Mouse (Mus musculus) cerebellum, adult (tissue): ENCODE measurements around the gene Obscn.
A peak's percentile ranks its signal among the peaks of the same experiment; 100 is the strongest.

Experiments
- ATAC-seq: cut with Nextera tagmentation; 2 replicates; pipeline ENCODE4 v1.9.2; 2017; ENCODE audit warnings: mild to moderate bottlenecking, moderate library complexity, mixed read lengths; ENCODE audit not compliant: insufficient number of reproducible peaks, low FRiP score, low TSS enrichment

The Obscn gene

DNA sequence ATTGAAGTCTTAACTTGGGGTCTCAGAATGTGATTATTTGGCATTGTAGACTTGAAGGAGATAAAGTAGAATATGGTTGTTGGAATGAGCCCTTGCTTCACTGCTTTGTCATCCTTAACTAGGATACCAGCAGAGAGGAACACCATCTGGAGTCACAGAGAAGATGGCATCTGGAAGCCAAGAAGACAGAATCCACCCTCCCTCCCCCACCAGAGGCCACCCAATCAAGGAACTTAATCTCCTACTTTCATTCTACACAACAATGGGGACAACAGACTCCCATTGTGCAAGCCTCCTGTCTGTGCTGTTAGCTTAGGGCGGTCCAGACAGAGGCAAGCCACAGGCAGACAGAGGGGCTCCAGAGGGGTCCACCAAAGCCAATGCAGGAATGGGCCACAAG lies 67.8 kb downstream of the Obscn start:
- ATAC-seq = no peak

DNA sequence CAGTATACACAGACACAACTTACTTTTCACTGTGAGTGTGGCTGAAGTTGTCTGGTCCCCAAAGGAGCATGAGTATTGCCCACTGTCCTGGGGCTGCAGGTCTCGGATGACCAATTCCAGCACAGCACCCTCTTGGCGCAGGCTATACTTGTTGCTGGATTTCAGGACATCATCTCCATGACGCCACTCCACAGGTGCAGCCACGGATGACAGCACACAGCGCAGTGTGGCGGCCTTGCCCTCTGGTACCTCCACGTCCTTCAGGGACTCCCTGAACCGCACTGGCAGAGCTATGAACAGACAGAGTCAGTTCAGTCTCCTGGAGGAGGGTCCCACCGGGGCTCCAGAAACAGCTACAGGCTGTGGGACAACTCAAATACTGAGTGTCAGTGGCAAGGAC lies 68.3 kb downstream of the Obscn start:
- ATAC-seq = no peak

DNA sequence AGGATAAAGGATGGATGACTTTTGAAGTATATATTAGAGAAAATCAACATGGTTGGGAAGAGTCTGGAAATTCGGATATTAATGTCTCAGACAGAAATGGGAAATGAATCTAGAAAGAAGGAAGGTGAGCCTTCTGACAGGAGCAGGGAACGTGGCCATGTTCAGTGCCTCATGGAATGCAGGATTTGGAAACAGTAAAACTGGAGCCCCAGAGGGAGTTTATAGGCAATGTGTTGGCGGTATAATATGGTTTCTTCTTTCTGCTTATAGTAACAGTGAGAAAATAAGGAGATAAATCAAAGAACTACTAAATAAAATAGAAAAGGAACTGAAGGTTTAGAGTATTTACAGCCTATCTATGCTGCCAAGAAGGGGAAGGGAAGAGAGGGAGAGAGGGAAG lies 78.2 kb downstream of the Obscn start:
- no peak for ATAC-seq

DNA sequence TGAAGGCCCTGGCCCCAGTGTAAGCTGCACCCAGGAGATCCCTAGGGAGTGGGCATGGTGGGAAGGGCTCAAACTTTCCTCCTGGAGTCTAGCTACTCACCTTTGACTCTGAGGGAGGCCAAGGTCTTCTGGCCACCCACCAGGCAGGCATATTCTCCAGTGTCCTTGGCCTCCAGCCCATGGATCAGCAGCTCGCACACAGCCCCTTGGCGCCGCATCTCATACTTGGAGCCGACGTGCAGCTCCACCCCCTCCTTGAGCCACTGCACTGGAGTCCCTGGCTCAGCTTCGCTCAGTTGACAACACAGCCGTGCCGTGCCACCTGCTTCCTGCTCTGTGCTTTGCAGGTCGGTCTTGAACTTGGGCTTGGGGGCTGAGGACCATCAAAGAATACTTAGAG lies 85.2 kb downstream of the Obscn start:
- no peak for ATAC-seq

DNA sequence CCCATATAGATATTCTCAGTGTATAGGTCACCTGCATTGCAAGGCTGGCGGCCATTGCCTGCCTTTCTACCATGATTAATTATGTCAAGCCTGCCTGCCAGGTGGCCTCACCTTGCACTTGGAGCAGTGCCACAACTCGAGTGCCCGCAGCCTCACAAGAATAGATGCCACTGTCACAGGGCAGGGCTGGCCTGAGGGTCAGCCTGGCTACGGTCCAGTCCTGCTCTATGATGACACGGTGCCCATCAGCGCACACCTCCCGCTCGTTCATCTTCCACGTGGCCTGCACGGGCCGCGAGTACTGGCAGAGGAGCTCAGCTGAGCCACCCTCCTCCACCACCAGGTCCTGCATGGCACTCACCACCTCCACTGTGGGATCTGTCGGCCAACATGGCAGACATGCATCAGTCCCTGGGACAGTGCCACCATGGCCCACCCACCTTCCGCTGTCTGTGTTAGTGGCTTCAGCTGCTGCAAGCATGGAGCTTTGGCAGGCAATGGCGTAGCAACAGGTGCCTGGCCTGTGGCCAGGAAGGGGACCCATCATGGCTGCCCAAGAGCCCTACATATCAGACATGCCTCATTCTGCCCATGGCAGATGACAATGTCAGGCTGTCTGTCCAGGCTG lies 91.4 kb downstream of the Obscn start:
- ATAC-seq = no peak

DNA sequence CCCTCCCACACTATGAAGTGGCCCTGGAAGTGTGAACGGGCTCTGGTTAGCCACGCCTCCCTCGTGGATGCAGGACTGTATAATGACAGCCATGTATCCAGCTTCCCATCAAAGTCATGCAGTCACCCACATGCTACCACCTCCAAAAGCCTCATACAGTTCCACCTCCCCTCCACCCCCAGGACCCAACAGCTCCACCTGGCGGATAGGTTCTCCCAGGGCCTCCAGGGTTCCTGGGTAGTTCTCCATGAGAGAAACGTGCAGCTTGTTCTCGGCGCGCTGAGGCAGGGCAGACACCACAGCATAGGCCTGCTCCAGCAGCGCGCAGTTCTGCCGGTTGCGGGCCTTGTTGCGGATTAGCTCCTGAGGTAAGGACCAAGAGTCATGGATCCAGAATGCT lies 107.2 kb downstream of the Obscn start:
- ATAC-seq = no peak

DNA sequence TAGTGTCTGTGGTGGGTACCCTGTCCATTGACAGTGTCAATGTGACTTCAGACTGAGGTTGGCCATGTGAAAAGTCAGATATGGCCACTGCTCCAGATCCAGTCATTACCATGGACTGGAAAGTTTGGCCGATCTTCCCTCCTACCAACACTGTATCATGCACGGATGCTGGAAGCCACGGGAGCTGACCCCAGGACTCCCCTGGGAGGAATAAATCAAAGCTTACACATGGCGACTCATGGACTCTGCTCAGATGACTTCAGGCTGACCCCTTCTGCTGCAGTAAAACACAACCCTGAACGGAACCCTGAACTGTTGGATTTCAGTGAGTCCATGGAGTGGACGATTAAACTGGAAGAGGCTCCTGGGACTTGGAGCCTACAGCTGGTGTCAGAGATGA lies 109.8 kb downstream of the Obscn start:
- no peak for ATAC-seq

DNA sequence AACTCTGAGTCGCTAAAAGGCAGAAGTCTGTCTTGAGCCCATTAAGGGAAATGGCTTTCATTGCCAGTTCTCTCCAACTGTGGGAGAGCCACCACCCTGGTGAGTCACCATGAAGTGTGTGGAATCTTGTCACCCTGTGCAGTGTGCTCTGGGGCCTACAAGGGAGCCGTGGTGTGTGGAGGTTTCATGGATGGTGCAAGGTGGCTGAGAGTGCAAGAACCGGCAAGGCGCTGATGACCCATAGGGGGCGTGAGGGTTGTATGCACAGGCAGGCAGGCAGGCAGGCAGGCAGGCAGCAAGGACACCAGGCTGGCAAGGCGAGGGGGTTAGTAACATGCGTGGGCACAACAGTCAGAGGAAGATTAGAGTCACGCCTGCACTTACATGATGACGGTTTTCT lies 121.2 kb downstream of the Obscn start:
- ATAC-seq = no peak

DNA sequence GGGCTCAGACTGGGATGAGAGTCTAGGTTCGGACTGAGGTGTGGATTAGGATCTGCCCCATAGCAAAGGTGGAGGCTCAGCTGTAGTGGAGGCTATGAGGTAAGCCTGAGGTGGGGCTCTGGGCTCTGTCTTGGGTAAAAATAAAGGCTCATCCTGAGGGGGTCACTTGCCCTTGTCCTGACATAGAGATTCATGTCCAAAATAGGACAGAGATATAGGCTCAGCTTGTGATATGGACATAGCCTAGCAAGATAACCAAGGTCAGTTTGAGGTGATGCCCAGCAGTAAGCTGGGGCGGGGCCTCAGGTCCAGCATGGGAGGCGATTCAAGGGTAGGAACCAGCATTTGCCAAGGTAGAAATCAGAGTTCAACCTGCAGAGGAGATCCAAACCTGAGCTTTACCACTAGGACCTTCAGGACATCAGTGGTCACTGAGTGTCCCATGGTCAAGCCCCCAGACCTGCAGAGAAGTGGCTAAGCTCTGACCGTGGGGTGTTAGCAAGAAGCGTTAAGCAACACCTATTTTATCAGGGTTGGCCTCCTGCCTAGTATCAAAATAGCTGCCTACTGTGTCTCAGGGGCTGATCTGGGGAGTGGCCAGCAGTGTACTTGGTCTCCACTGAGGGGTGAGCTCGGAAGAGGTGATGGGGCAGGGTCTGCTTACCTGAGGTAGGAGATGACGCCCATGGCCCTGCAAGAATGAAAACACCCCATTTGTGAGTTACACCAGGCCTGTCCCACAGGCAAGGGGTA lies 133.7 kb downstream of the Obscn start:
- ATAC-seq = no peak

DNA sequence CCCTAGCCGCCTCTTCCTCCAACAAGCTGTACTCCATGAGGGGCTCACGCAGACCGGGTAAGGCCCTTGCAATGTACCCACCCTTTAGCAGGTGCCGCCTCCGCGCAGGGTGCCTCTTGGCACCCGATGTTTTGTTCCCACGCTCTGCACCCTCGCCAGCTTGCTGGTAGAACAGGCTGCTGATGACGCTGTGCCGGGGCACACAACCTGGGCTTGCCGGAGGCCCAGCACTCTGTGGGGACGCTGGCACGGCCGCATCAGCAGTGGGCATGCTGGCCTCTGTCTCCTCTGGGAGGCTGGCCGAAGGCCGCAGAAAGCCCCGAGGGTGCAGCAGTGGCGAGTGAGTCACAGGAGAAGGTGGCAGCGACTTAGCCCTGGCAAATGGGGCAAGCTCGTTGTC lies 135.6 kb downstream of the Obscn start:
- no peak for ATAC-seq

DNA sequence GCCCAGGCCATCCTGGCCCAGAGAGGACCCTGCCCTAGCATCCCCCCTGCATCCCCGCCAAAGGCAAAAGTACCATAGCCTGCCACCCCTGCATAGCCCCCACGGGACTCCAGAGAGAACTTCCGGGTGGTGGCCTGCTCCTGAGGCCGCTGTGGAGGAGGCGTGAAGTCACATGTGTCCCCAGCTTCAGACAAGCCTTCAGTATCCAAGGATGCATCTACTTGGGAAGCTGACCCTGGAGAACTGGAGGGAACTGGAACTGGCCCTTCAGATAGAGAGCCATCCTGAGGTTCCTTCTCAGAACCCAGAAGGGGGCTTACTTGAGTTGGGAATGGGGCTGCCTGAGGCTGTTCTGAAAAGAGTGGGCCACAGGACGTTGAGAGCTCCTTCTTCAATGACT lies 136.4 kb downstream of the Obscn start:
- no peak for ATAC-seq

DNA sequence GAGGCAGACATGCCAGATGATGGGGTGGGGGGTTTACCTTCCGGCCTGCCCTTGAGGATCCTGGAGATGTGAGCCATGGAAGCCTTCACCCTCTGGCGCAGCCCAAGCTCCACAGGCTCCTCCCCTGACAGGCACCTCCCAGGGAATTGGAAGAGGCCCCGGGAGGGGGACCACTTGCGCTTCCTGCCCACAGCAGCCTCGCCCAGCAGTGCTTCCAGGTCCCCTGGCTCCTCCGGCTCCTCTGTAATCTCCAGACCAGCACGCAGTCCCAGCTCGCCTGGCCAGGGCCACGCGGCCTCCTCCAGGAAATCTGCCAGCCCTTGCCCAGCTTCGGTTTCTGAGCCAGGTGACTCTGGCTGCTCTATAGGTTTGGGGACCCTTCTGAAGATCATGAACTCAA lies 137.0 kb downstream of the Obscn start:
- no peak for ATAC-seq

DNA sequence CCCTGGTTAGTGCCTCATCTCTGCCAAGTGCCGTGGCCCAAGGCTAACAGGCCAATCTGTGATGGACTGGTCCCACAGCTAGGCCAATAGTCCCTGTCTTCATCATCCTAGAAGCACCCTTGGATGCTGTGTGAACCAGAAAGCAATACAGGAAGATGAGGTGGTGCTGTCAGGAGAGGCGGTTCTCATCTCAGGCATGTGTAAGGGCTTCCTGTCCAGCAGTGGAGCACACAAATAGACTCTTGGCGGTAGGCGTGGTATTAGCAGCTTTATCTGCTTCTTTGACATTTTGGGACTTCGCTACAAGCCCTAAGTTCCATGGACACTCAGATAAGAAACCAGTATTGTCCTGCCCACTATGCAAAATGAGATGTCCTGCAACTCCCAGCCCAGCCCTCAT lies 138.7 kb downstream of the Obscn start:
- no peak for ATAC-seq

DNA sequence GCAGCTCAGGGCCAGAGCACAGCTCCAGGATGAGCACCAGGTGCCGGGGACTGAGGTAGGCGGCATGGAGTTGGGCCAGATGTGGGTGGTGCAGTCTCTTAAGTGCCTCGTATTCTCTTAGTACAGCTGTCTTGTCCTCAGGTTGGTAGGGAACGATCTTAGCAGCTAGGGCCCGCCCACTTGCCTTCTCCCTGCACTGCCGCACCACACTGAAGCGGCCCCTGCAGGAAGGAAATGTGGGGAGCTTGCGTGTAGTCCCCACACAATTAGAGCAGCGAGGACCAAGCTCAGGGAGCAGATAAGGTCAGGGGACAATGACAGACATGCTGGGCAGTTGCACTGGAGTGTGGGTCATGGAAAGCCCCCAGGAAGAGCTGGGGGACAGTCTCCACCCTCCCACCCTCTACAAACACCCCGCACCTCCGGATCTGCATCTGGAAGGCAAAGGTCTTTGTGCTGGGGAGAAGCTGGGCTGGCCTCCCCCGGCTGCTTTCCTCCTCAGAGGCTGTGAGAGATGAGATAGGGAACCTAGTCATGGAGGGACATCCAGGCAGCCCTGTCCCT lies 140.3 kb downstream of the Obscn start:
- ATAC-seq = no peak

DNA sequence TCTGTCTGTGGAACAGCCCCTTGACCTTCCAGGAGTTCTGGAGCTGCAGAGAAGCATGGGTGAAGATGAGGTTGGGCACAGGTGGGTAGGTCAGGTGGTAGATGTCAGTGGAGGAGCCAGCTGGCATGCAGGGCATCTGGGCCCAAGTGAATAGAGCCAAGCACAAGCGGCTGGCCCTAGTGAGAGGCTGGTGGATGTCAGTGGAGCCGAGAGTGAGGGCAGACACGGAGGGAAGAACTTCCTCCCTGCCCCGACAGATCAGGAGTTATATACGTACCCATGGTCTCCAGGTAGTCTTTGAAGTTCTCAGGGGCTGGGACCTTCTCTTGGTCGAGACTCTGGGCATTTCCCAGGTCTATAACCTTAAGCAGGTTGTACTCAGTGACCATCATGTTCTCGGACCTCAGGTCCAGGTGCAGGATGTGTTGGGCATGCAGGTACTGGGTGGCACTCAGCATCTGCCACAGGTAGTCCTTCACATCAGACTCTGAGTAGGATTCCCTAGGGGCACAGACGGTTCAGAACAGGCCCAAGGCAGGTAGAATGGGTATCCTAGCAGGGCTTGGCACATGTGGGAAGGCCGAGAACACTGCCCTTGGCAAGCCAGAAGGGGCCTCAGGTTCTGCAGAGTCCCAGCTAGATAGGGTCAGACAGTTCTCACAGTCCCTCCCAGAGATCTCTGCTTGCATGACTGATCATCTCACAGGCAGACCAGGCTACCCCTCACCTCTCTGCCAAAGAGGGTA lies 141.0 kb downstream of the Obscn start:
- ATAC-seq = no peak

DNA sequence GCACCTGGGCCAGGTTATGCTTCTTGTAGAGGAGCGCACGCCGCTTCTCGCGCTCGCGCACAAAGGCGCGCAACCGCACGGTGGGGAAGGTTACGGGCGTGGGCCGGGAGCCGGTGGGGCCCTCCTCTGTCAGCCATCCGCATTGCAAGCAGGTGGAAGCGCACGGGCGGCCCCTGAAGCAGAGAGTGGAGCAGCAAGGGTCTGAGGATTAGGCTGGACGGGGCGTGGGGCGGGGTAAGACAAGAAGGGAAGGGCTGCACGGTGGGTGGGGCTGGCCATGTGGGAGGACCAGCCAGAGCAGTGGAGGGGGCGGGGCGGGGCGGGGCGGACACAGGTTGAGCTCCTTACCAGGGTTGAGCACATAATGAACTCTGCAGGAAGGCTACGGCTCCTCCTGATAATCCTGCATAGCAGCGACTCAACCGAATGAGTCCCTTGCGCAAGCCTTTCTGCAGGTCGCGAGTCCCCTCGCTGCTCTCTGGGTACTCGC lies 141.8 kb downstream of the Obscn start:
- ATAC-seq = peak; percentile 64; the same call in 1 of the 2 replicates

DNA sequence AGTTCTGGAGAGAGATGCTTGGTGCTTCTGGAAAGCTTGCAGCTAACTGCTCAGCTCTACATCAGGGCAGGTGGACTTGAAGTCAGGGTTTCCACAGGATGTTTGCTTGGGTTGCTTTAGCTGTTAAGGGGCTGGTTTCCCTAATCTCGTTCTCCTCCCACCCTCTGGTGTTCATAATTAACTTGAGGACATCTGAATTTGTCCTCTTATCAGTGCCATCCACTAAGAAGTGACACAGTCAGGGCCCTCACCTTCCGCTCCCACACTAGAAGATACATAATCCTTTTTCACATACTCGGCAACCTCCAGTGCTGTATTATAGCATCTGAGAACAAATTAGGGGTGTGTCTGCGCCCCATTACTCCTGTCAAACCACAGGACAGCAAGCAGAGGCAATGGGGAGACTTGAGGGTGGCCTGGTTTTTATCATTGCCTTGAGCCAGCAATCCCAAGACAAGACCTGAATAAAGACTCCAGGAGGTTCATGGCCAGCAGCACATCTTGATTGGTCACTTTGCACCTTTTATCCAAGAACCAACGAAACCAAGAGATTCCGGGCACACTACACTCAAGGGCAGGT lies 143.0 kb downstream of the Obscn start:
- ATAC-seq = no peak

DNA sequence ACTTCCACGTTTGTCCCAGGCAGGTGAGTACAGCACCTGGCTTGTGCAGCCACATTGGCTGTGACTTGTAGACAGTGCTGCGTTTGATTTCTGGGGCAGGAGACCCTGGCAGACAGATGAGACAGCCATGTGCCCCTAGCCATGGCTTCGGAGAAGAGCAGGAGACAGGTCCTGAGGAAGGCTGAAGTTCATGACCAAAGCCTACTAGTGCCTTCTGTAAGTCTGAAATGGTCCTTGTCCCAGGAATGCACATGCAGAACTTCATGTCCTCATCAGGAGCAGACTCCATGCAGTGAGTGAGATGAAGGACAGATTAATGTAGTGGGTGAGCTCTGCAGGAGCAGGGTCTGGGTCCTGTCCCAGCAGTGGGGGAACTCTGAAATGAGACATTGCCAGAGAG lies 144.3 kb downstream of the Obscn start:
- no peak for ATAC-seq

DNA sequence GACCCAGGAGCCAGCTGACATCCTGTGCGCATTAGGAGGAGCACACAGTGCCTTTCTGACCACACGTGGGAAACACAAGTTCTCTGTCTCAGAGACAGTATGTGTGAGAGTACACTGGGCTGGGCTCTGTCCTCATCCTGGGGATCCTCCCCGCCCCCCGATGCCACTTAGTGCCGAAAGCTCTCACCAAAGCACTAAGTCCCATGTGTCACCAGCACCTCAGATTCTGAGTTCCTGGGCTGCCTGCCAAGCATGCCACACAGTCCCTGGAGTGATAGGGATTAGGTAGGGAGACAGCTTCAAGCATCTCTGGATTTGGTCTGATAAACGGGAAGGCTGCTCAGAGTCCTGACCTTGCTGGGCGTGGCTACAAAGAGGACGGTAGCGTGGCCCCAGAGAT lies 145.4 kb downstream of the Obscn start:
- no peak for ATAC-seq

DNA sequence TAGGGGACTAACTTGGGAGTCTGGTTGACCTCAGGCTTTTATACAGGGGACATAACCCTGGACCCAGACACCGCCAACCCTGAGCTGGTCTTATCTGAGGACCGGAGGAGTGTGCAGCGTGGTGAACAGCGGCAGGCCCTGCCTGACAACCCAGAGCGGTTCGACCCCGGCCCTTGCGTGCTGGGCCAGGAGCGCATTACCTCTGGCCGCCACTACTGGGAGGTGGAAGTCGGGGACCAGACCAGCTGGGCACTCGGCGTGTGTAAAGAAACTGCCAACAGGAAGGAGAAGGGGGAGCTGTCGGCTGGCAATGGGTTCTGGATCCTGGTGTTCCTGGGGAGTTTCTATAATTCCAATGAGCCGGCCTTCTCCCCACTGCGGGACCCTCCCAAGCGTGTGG lies 146.1 kb downstream of the Obscn start:
- no peak for ATAC-seq

DNA sequence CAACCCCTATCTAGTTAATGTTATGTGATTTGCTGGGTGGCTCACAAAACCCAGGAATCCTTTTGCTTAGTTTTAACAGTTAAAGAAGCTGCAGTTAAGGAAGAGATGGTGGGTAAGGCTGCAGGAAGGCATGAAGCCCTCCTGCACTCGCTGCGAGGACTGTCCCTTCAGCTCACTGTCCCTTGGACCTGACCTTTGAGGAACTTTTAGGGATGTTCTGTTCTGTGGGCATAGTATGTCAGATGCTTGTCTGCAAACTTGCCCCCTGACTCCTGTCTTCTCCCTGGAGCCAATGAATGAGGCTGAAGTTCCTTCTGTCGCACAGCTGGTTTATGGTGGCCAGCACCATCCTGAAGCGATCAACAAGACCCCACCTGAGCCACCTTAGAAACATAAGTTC lies 147.0 kb downstream of the Obscn start:
- ATAC-seq = no peak
